Comparison of ENCODE assay signal across 7 mouse cellular contexts in the genomic region with DNA sequence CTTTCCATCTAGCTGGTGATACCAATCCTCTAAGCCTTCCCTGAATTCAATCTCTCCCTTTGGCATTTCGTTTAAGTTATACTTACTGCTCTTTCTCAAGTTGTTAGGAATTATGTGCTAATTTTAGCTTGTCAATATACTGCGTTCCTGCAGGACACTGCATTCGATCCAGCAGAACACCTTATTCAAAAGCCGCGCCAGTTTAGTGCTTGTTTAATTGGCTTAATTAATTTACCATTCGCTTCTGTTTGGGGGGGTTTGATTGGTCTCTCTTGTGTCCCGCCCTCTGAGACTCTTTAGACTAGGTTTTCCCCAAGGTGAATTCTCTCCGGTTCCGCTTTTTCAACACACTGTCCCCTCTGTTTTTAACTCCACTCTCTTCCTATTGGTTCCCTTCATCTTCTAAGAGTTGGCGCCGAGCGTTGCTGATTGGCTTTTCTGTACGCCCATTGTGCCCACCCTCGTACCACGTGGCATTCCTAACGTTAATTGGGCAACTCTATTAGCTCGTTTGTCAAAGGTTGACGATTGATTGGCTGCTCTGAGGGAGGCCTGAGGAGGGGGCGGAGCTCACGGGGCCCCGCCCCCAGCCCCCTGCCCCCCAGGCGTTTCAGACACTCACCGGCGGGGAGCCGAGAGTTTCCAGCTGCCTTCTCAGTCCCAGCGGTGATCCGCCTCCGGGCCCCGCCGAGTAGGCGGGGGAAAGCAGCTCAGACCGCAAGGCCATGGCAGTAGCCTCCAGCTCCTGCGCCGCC. TPM values are rescaled to one million over a fixed set of nuclear protein-coding genes. Genes with fewer than 3 reads are reported as not detected.
A peak's percentile ranks its signal among the peaks of the same experiment; 100 is the strongest.
DNase-seq lines count a peak whose midpoint lies in the region; ATAC-seq lines count a peak whose summit lies in the region.

Tesk2 (plus strand) TSS at position 606 of the 755 bp plus-strand sequence.

- no peaks in the 10 kb centered on the region for H3K27me3 ChIP-seq in intestine, embryonic 15.5 days (replicated peaks)
- H3K27me3 ChIP-seq in midbrain, embryonic 10.5 days (ENCODE audit: low read depth, poor library complexity, severe bottlenecking) = peaks cover 17% of the 10 kb centered on the region

- DNase-seq in adrenal gland, adult 2 months = peak; percentile 95
- peak; percentile 95 for DNase-seq in embryo, embryonic 11.5 days (ENCODE audit: low read depth, low spot score)
- peak; percentile 79 to 85 for DNase-seq in gastrocnemius, postnatal 36 days
- peak; percentile 94 to 99 for DNase-seq in left cerebral cortex, postnatal 25 days (ENCODE audit: low spot score in 2 of 2)
- DNase-seq in midbrain, embryonic 10.5 days (ENCODE audit: low spot score) = peak; percentile 94
- peak; percentile 84 for DNase-seq in right cerebral cortex, postnatal 4 days

- peak; percentile 98 for ATAC-seq in intestine, embryonic 15.5 days

- no peaks in the 10 kb centered on the region for H3K9me3 ChIP-seq in intestine, embryonic 15.5 days
- H3K9me3 ChIP-seq in midbrain, embryonic 10.5 days (replicated peaks) = no peaks in the 10 kb centered on the region

- 0 out of 2 replicates have a peak, but pooled peaks cover 2% of the 10 kb centered on the region for H3K4me1 ChIP-seq in intestine, embryonic 15.5 days (replicated peaks)
- H3K4me1 ChIP-seq in midbrain, embryonic 10.5 days = peaks cover 19% of the 10 kb centered on the region

- peak within 1 kb of the TSS; percentile 88 for H3K4me2 ChIP-seq in intestine, embryonic 15.5 days (replicated peaks)

- intact Hi-C loops in gastrocnemius, postnatal 36 days (cut with DNase I) = loop anchor here (2.0 kb wide), 1 partner anchor 68 kb away; no protein-coding TSS in a partner anchor
- intact Hi-C loops in left cerebral cortex, postnatal 25 days (cut with DNase I) = loop anchor here (5.0 kb wide), 2 partner anchors 272 to 402 kb away; partner anchors contain the start of gene Urod

- no peaks in the 10 kb centered on the region for H3K36me3 ChIP-seq in intestine, embryonic 15.5 days
- H3K36me3 ChIP-seq in midbrain, embryonic 10.5 days = peaks cover 11% of the 10 kb centered on the region

- H3K27ac ChIP-seq in intestine, embryonic 15.5 days = peak within 1 kb of the TSS; percentile 83
- peak within 1 kb of the TSS; percentile 88 for H3K27ac ChIP-seq in midbrain, embryonic 10.5 days (replicated peaks)

- under 1% methylated on average over 34 of the region's 34 CpGs for WGBS in intestine, embryonic 15.5 days
- under 1% methylated on average over 34 of the region's 34 CpGs for WGBS in midbrain, embryonic 10.5 days

- peak within 1 kb of the TSS; percentile 76 for H3K9ac ChIP-seq in intestine, embryonic 15.5 days

- H3K4me3 ChIP-seq in intestine, embryonic 15.5 days (replicated peaks) = peak within 1 kb of the TSS; percentile 73
- peak within 1 kb of the TSS; percentile 79 for H3K4me3 ChIP-seq in midbrain, embryonic 10.5 days

RNA-seq across cellular contexts. Expression of gene Tesk2, which starts in this region (rescaled TPM):
- total RNA-seq in adrenal gland, adult 2 months (2021) = 1 to 10 TPM; 3.4 to 5.4 TPM
- 2.4 and 2.5 TPM in 2 replicates for polyA plus RNA-seq in adrenal gland, adult 2 months (2012; rRNA removed)
- total RNA-seq in gastrocnemius, postnatal 36 days (2021) = 1 to 10 TPM; 1.7 to 2.0 TPM
- 8.1 and 8.7 TPM in 2 replicates for polyA plus RNA-seq in intestine, embryonic 15.5 days (2015; fragmentation: Nextera tagmentation; extraction: Ambion mirVana)
- 1 to 10 TPM; 4.2 to 5.8 TPM for total RNA-seq in left cerebral cortex, postnatal 25 days (2021)
- 6.6 and 6.7 TPM in 2 replicates for polyA plus RNA-seq in midbrain, embryonic 10.5 days (2016; fragmentation: Nextera tagmentation; extraction: Ambion mirVana)

Comparison
In these comparisons a context has a peak if more than half of its experiments do, and no peak if none do; other contexts are left out.
1. Peak in every context shown above with its lines: DNase-seq, ATAC-seq, H3K4me3 ChIP-seq and H3K27ac ChIP-seq.